Mouse (Mus musculus) adrenal gland, adult (tissue): ENCODE data around the gene Tinag.
"Not testable (repeated sequence)": the region's sequence is repeated elsewhere in the genome, so short reads cannot be mapped to it uniquely, and the experiment has no call there.

Experiments used
- DNase-seq, 2 experiments: peaks; one replicate each; pipeline ENCODE4 v3.0.0; 2022 to 2023; ENCODE audit warnings: low spot score in 1 of 2; ENCODE audit not compliant: inconsistent age in 2 of 2

The Tinag gene

GRCm38 (mm10) chr9:77045585-77045984, at the start of gene Tinag:
TSS of gene Tinag (minus strand) at chr9:77045794.
- DNase-seq = no peak

DNA sequence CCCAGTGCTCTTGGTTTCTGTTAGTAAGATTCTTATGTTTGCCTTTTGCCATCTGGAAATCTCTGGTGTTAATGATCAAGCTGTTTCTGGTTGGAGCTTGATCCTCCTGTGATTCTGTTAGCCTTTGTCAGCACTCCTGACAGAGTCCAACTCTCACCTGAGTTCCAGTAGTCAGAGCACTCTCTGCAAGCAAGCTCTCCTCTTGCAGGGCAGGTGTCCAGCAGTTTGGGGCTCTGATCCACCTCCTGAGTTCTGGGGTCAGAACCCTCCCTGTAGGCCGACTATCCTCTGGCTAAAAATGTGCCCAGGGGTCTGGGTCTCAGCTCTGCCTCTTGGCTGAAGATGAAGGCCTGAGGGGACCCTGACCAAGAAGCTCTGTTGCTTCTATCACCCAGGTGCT, 37.6 kb upstream of the Tinag start:
- not testable (repeated sequence) for DNase-seq

DNA sequence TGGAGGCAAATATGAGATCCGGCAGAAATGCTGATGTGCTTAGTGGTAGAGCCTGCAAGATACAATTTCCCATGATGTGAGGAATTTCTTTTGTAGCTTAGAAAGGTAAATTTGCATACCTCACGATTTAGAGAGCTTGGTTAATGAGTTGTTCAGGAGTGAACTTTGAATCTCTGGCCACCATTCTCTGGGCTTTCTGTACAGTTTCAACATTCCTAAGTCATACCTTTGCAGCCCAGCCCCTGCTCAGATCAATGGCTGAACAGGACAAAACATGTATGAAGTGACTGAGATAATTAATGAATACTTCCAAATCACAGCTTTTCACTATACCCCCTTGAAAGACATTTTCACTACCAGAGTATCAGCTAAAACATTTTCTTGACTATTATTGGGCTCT, 26.1 kb upstream of the Tinag start:
- DNase-seq = no peak

DNA sequence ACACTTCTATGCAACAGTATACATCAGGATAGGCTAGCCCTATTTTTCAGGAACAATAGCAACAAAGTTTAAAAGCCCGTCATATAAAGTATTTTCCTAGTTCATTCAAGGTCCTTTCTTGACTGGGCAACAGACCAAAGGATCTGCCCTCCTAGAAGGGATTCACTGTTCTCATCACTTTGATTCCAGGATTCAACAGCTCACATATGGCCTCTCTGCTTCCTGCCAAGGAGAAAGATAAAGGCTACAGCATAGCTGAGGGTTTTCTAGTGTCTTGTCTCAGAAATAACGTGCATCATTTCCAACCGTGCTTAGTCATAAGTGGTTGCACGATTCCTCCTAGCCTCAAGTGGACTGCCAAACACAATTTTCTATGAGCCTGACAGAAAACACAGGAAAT, 11.0 kb upstream of the Tinag start:
- DNase-seq = peak in 1 of 2 experiments; percentile 29

- DNase-seq = no peak
Measured at GRCm38 (mm10) chr9:77054426-77055193, 9.0 kb upstream of the Tinag start.

DNA sequence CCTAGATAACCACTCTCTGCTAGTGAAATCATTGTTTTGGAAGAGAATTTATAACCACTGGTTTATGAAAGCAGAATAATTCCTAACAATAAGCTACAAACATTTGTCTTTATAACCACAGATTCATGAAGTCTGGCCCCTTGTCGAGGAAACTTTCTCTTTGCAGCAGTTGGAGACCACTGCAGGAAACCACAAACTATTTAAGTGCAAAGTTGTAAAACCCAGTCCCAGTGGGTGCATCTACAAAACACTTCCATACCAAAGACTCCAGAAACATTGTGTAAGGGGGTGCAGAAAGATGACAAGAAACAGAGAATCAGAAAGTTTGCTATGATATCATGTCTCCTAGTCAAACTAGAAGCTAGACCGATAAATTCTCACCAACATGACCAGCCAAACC, 5.8 kb upstream of the Tinag start:
- DNase-seq = no peak

DNA sequence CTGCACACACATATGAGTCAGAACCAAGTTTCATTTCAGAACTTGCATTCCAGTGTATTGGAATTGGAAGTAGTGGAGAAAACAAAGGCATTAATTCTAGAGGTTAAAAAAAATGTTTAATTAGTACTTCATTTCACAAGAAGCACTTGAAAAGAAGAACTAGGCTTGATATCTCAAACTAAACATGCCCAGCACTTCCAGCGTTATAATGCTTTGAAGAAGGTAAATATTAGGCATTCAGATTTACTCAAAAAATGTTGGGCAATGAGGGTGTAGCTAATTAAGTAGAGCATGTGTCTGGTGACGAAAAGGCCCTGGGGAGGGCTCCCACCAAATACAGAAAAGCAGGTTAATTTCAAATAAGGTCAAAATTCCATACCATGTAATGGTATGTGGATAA, 4.1 kb upstream of the Tinag start:
- DNase-seq = no peak

DNA sequence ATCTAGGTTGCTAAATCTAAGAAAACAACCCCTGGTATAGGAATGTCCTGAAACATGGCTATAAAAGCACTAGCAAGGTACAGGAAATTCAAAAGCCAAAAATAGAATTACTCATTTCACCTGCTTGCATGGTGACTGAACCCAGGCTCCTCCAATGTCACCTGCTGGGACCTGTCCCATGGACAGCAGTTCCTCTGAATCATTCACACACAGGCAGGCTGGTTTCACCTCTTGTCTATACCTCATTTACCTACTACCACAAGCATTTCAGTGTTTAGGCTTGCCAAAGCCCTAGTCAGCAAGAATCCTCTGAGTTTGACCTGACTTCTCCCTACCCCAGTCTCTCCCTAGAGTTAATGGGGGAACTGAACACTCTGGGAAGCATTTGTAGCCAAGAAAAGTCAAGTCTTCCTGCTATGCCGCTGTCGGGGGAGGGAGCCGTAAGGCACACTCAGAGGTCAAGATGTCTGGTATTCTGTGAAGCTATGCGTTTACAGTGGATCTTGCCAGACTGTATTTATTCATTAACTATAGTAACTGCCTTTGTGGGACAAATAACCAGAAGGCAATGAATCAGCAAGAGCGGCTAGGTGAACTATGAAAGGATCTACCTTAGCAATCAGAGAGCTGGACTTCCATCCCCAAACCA, 597 bp upstream of the Tinag start:
- DNase-seq = no peak

- DNase-seq = no peak
Measured at GRCm38 (mm10) chr9:77035361-77035760, 10.2 kb downstream of the Tinag start.

DNA sequence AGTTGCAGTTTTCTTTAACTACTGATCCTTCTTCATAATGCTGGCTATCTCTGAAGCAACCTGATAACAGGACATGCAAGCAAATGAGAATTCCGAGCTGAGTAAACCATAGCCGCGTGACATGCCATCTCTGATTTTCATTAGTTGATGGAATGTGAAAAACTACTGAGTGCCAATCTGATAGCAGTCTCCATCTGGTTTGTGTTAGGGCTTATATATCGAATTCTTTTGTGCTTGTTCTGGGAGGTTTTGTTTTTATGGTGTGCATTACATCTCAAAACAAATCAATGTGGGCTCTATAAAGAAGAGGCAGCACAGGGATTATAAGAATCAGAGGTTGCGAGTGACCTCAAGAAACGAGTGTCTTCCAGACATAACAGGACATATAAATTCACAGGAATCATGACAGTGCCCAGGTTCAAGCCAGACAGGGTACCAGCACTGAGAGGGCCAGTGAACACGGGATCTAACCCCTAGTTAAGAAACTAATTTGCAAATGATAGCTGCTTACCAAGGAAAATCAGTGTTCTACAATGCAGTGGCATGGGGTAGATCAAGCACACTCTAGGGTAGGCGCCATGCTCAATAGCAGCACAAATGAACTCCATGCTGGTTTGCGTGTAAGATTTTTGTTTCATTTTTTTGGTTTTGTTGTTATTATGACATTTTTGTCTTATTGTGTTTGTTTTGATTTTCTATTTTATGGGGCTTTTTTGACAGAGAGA, 13.0 kb downstream of the Tinag start:
- DNase-seq = no peak

DNA sequence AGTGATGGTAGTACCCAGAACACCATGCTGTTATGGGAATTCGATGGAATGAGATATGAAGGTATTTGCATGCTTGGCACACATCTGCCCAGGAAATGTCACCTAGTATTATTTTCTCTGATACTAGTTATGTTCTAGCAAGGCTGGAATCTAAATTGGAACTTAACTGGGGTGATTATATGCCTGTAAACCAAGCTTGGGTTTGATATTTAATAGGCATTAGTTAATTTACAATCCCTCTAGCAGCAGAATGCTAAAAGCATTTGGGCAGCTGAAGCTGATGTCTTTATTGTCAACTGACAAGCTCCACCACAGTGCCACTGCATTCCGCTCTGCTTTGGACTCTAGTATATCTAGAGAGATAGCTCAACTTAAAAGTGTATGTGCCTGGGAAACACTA, 20.3 kb downstream of the Tinag start:
- no peak for DNase-seq

- DNase-seq = no peak
Measured at GRCm38 (mm10) chr9:77018935-77019334, 26.7 kb downstream of the Tinag start.

DNA sequence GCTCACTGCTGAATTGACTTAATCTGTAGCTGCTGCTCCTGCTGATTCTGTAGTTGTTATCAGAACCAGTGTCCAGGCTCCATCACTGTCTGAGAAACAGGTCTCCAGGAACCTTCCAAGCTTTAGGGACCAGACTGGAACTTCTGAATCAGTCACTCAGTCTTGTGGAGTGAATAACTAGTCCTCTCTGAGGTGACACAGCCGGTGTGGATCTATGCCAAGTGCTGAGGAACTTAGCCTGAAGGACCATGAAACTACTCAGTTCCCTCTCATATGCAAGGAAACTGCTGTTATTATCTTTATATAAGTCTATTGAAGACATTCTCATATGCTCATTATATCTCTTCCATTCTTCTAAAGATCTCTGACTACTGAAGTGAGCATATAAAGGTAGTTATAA, 49.6 kb downstream of the Tinag start:
- peak; percentile 5 to 61 for DNase-seq

GRCm38 (mm10) chr9:76989946-76990345, 55.6 kb downstream of the Tinag start:
- peak; percentile 9 to 58 for DNase-seq

- DNase-seq = no peak
Measured at GRCm38 (mm10) chr9:76934813-76935212, 110.8 kb downstream of the Tinag start.

GRCm38 (mm10) chr9:76915093-76915661, 130.4 kb downstream of the Tinag start:
- peak in 1 of 2 experiments; percentile 29 for DNase-seq
